Mouse (Mus musculus): Measurements from ENCODE around the gene Ptpn14.

- TF ChIP-seq TCF12 (IDR thresholded peaks at IDR 0.05; ENCODE audit: insufficient read depth, poor library complexity, severe bottlenecking) (no peak), POLR2A (IDR thresholded peaks at IDR 0.05; ENCODE audit: insufficient read length, low read depth) (no peak), POLR2AphosphoS2 (IDR thresholded peaks at IDR 0.05; ENCODE audit: insufficient read length, low read depth) (no peak), E2F4 (IDR thresholded peaks at IDR 0.05; ENCODE audit: insufficient read depth) (no peak), MAX (IDR thresholded peaks at IDR 0.05; ENCODE audit: low read depth) (no peak), SRF (IDR thresholded peaks at IDR 0.05; ENCODE audit: control insufficient read depth, insufficient read length, low read depth) (no peak), MYOD1 (IDR thresholded peaks at IDR 0.05; ENCODE audit: control insufficient read depth in 1 of 3, insufficient read length in 2 of 3, low read depth in 2 of 3) (no peak), USF1 (IDR thresholded peaks at IDR 0.05; ENCODE audit: low read depth) (no peak), TCF3 (IDR thresholded peaks at IDR 0.05; ENCODE audit: insufficient read length, low read depth) (no peak), CEBPB (IDR thresholded peaks at IDR 0.05; ENCODE audit: insufficient read depth, poor library complexity, severe bottlenecking) (no peak), MYOG (IDR thresholded peaks at IDR 0.05; ENCODE audit: control insufficient read depth in 1 of 3, insufficient read depth in 1 of 3, insufficient read length in 2 of 3, low read depth in 2 of 3) (no peak), REST (IDR thresholded peaks at IDR 0.05; ENCODE audit: insufficient read depth, insufficient read length) (no peak)
Measured at GRCm38 (mm10) chr1:189846319-189846718, 118.3 kb downstream of the Ptpn14 start.

Data from myocyte (in vitro differentiated cells).